Mouse (Mus musculus) heart, embryonic 16.5 days (tissue): ENCODE measurements around the gene Ptpro. TPM values are rescaled to one million over a fixed set of nuclear protein-coding genes. Genes with fewer than 3 reads are reported as not detected.

Source experiments
- ATAC-seq: fragments of 200-750 bp; cut with Nextera tagmentation; replicated peaks from 2 replicates; pipeline ENCODE4 v1.8.0; 2017; ENCODE audit warnings: moderate number of reproducible peaks; ENCODE audit not compliant: insufficient read depth, low FRiP score; ENCODE audit errors: extremely low read depth
- H3K27ac ChIP-seq: fragments of 300-500 bp; sonication (generic); 2 replicates; pipeline ENCODE4 v1.5.1; 2014; ENCODE audit warnings: mild to moderate bottlenecking, low read length, control low read depth, moderate library complexity
- H3K27me3 ChIP-seq: fragments of 300-500 bp; sonication (generic); 2 replicates; pipeline ENCODE4 v1.6.1; 2014; ENCODE audit warnings: low read length, mixed read lengths; ENCODE audit not compliant: control insufficient read depth, insufficient read depth
- H3K36me3 ChIP-seq: fragments of 300-500 bp; sonication (generic); 2 replicates; pipeline ENCODE4 v1.6.1; 2014; ENCODE audit not compliant: control insufficient read depth, insufficient read depth
- H3K4me1 ChIP-seq: fragments of 300-500 bp; sonication (generic); 2 replicates; pipeline ENCODE4 v1.6.1; 2014; ENCODE audit warnings: low read length, mixed read lengths; ENCODE audit not compliant: control insufficient read depth, insufficient read depth
- H3K4me2 ChIP-seq: fragments of 300-500 bp; sonication (generic); 2 replicates; pipeline ENCODE4 v1.6.1; 2014; ENCODE audit warnings: low read depth, mild to moderate bottlenecking, control low read depth, low read length
- H3K4me3 ChIP-seq: fragments of 300-500 bp; sonication (generic); 2 replicates; pipeline ENCODE4 v1.5.1; 2014; ENCODE audit warnings: mild to moderate bottlenecking, control low read depth, low read length
- H3K9ac ChIP-seq: fragments of 300-500 bp; sonication (generic); 2 replicates; pipeline ENCODE4 v1.6.1; 2014; ENCODE audit warnings: low read length, control low read depth
- H3K9me3 ChIP-seq: fragments of 300-500 bp; sonication (generic); replicated peaks from 2 replicates; pipeline ENCODE4 v1.6.1; 2016; ENCODE audit warnings: low read length; ENCODE audit not compliant: control insufficient read depth
- WGBS: fragments of 180-500 bp; shearing (Covaris S2); extraction: QIAGEN DNeasy Blood & Tissue Kit; methylation state at CpG from one replicate; pipeline ENCODE4 v1.1.7; 2014; 5-methylcytosine and 5-hydroxymethylcytosine counted together
- polyA plus RNA-seq: library from polyadenylated mRNA; unstranded; fragments of >200 nt; fragmentation: Nextera tagmentation; extraction: Ambion mirVana; gene quantifications from 2 replicates; pipeline ENCODE4 v1.2.1, GENCODE M21; 2015

Gene Ptpro
- polyA plus RNA-seq, 1 experiment from 2014 or later = 2.9 TPM

GRCm38 (mm10) chr6:137498781-137499180, 246.7 kb downstream of the Ptpro start:
- no peaks in the 10 kb centered on the region for H3K9me3 ChIP-seq
- H3K27me3 ChIP-seq = no peaks in the 10 kb centered on the region
- H3K36me3 ChIP-seq = peaks cover 4% of the 10 kb centered on the region; the same call in 1 of the 2 replicates
- H3K9ac ChIP-seq = no peak overlapping the region
- H3K4me1 ChIP-seq = no peaks in the 10 kb centered on the region; the same call in 1 of the 2 replicates
- ATAC-seq = no peak
- H3K4me3 ChIP-seq = no peak overlapping the region
- 64% methylated on average over 6 of the region's 6 CpGs for WGBS
- no peak overlapping the region for H3K27ac ChIP-seq
- H3K4me2 ChIP-seq = no peak overlapping the region

DNA sequence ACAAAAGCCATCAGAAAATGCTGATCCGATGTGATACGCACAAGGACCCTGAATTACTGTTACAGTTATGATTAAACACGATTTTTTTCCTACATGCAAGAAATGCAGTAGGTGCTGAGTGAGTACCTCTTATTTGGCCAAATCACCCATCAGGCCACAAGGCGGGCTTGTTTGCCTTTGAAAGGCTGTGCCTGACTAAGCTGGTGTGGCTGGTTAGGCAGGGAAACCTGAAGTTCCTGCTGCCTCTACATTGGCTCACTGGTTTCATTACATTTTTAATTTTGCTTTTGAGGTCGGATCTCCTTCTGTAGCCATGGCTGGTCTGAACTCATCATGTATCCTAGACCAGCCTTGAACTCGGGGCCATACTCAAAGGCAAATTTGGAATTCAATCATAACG, 250.9 kb downstream of the Ptpro start:
- no peaks in the 10 kb centered on the region for H3K4me1 ChIP-seq
- H3K27me3 ChIP-seq = no peaks in the 10 kb centered on the region
- no peak overlapping the region for H3K27ac ChIP-seq
- H3K4me2 ChIP-seq = no peak overlapping the region
- no peaks in the 10 kb centered on the region; the same call in 1 of the 2 replicates for H3K9me3 ChIP-seq
- ATAC-seq = no peak
- H3K36me3 ChIP-seq = peaks cover 9% of the 10 kb centered on the region; the same call in 1 of the 2 replicates
- 82% methylated on average over 7 of the region's 7 CpGs for WGBS
- H3K4me3 ChIP-seq = no peak overlapping the region
- no peak overlapping the region for H3K9ac ChIP-seq

DNA sequence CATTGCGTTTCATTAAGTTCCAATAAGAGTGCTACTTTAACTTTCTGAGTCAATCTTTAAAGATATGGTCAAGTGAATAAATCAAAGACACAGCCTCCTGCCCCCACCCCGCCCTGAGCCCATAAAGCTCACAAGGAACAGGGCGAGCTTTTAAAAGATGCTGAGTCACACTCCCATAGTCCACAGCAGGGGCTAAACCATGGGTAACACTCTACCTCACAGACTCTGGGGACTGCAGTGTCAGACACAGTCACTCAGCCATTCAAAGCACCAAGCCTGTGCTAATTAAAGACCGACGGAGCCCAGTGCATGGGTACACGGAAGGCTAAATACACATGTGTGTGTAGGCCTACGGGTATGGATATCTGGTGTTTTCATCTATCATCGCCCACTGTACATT, 251.3 kb downstream of the Ptpro start:
- ATAC-seq = no peak
- H3K9ac ChIP-seq = no peak overlapping the region
- no peaks in the 10 kb centered on the region; the same call in 1 of the 2 replicates for H3K9me3 ChIP-seq
- no peak overlapping the region for H3K4me2 ChIP-seq
- H3K27ac ChIP-seq = no peak overlapping the region
- H3K4me3 ChIP-seq = no peak overlapping the region
- no peaks in the 10 kb centered on the region for H3K27me3 ChIP-seq
- peaks cover 13% of the 10 kb centered on the region; the same call in 1 of the 2 replicates for H3K36me3 ChIP-seq
- H3K4me1 ChIP-seq = no peaks in the 10 kb centered on the region
- 86% methylated on average over 8 of the region's 8 CpGs for WGBS

GRCm38 (mm10) chr6:137504052-137504451, 251.9 kb downstream of the Ptpro start:
- no peak overlapping the region for H3K4me2 ChIP-seq
- no peaks in the 10 kb centered on the region for H3K4me1 ChIP-seq
- no peak for ATAC-seq
- H3K36me3 ChIP-seq = peaks cover 13% of the 10 kb centered on the region; the same call in 1 of the 2 replicates
- no peak overlapping the region for H3K4me3 ChIP-seq
- H3K9me3 ChIP-seq = no peaks in the 10 kb centered on the region; the same call in 1 of the 2 replicates
- no peaks in the 10 kb centered on the region for H3K27me3 ChIP-seq
- WGBS = 64% methylated on average over 1 of the region's 1 CpGs
- no peak overlapping the region for H3K27ac ChIP-seq
- no peak overlapping the region for H3K9ac ChIP-seq

GRCm38 (mm10) chr6:137505555-137506227, 253.6 kb downstream of the Ptpro start:
- Histone ChIP-seq H3K9ac (no peak overlapping the region), H3K27ac (no peak overlapping the region), H3K4me2 (no peak overlapping the region), H3K9me3 (no peaks in the 10 kb centered on the region; the same call in 1 of the 2 replicates), H3K36me3 (peaks cover 13% of the 10 kb centered on the region; the same call in 1 of the 2 replicates), H3K4me3 (no peak overlapping the region), H3K27me3 (no peaks in the 10 kb centered on the region), H3K4me1 (peaks cover 4% of the 10 kb centered on the region; the same call in 1 of the 2 replicates)
- ATAC-seq = no peak
- WGBS = 65% methylated on average over 3 of the region's 3 CpGs

DNA sequence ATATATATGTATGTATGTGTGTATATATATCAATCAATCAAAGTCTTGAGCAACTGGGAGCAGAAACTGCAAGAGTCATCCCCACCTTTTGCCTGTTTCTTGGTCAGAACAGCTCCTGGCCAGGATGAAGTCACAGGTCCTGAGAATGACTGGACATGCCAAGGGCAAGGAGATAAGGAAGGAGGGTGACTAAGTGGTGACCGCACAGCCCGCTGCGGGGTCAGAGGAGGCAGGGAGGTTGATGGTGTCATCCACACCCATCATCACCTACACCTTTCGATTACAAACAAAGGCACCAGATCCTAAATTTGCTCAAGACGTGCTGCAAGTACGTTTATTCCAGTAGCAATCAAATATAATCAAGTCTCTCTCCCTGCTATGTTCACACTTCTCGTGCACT, 254.4 kb downstream of the Ptpro start:
- peaks cover 4% of the 10 kb centered on the region; the same call in 1 of the 2 replicates for H3K4me1 ChIP-seq
- ATAC-seq = no peak
- no peaks in the 10 kb centered on the region; the same call in 1 of the 2 replicates for H3K9me3 ChIP-seq
- no peak overlapping the region for H3K9ac ChIP-seq
- 51% methylated on average over 7 of the region's 7 CpGs for WGBS
- H3K27me3 ChIP-seq = no peaks in the 10 kb centered on the region
- no peak overlapping the region for H3K4me3 ChIP-seq
- H3K27ac ChIP-seq = no peak overlapping the region
- peaks cover 13% of the 10 kb centered on the region; the same call in 1 of the 2 replicates for H3K36me3 ChIP-seq
- no peak overlapping the region for H3K4me2 ChIP-seq

DNA sequence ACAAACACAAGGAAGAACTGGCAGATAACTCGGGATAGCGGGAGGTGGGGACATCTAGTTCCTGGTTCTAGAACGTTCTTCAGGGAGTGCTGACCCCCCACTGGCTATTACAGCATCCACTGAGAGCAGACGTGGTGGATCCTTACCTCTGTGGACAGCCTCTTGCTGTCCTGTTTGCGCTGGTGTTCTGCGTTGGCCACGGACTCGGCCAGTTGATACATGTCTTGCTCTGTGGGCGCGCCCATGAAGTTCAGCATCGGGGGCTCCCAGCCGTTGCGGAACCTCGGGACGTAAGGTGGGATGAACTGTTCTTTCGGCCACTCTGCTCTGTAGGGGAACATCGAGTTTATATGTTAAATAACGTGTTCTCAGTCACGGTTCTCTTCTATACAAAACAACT, 256.8 kb downstream of the Ptpro start:
- 94% methylated on average over 19 of the region's 19 CpGs for WGBS
- Histone ChIP-seq H3K27me3 (no peaks in the 10 kb centered on the region), H3K36me3 (peaks cover 13% of the 10 kb centered on the region; the same call in 1 of the 2 replicates), H3K9ac (no peak overlapping the region), H3K4me3 (no peak overlapping the region), H3K4me1 (peaks cover 4% of the 10 kb centered on the region; the same call in 1 of the 2 replicates), H3K4me2 (no peak overlapping the region), H3K27ac (no peak overlapping the region), H3K9me3 (no peaks in the 10 kb centered on the region; the same call in 1 of the 2 replicates)
- no peak for ATAC-seq

GRCm38 (mm10) chr6:137509341-137510045, 257.4 kb downstream of the Ptpro start:
- Histone ChIP-seq H3K27me3 (no peaks in the 10 kb centered on the region), H3K36me3 (peaks cover 13% of the 10 kb centered on the region; the same call in 1 of the 2 replicates), H3K27ac (no peak overlapping the region), H3K9me3 (no peaks in the 10 kb centered on the region; the same call in 1 of the 2 replicates), H3K4me3 (no peak overlapping the region), H3K4me2 (no peak overlapping the region), H3K9ac (no peak overlapping the region), H3K4me1 (peaks cover 4% of the 10 kb centered on the region; the same call in 1 of the 2 replicates)
- WGBS = 49% methylated on average over 14 of the region's 14 CpGs
- ATAC-seq = 0 out of 2 replicates have a peak, but pooled peaks have one; percentile 35

- H3K9me3 ChIP-seq = no peaks in the 10 kb centered on the region
- no peaks in the 10 kb centered on the region for H3K27me3 ChIP-seq
- H3K4me1 ChIP-seq = peaks cover 4% of the 10 kb centered on the region; the same call in 1 of the 2 replicates
- peak; percentile 55 for ATAC-seq
- H3K4me2 ChIP-seq = no peak overlapping the region
- 45% methylated on average over 5 of the region's 5 CpGs for WGBS
- H3K36me3 ChIP-seq = peaks cover 4% of the 10 kb centered on the region; the same call in 1 of the 2 replicates
- peak overlapping the region; percentile 29; the same call in 1 of the 2 replicates for H3K27ac ChIP-seq
- no peak overlapping the region for H3K9ac ChIP-seq
- H3K4me3 ChIP-seq = no peak overlapping the region
Measured at GRCm38 (mm10) chr6:137512753-137513152, 260.6 kb downstream of the Ptpro start.
